Mouse (Mus musculus): Measurements from ENCODE around the gene Mrps6. TPM values are rescaled to one million over a fixed set of nuclear protein-coding genes. Genes with fewer than 3 reads are reported as not detected.
"Not testable (repeated sequence)": the region's sequence is repeated elsewhere in the genome, so short reads cannot be mapped to it uniquely, and the experiment has no call there.

Gene Mrps6
- total RNA-seq, 2 experiments from 2014 or later: 102 to 121 TPM

- DNase-seq (ENCODE audit: low spot score in 2 of 2): no peak
Measured at GRCm38 (mm10) chr16:92060213-92060612, 2.1 kb downstream of the Mrps6 start.

DNA sequence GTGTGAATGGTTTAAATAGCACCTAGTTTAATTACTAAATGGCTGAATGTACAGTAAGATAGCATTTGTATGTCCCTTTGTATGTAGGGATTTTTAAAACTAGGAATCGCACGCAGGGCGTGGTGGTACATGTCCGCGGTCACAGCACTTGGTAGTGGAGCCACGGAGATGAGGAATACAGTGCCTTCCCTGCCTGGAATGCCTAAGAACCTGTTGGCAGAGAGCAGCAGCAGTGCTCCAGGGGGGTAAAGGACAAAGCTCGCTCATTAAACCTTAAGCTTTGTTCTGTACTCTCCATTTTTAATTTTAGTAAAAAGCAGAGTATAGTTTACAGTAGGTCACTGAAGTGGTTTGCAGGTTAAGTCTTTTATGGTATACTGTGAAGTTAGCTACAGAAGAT is 3.5 kb downstream of the Mrps6 start:
- no peak for DNase-seq (ENCODE audit: low spot score in 2 of 2)

DNA sequence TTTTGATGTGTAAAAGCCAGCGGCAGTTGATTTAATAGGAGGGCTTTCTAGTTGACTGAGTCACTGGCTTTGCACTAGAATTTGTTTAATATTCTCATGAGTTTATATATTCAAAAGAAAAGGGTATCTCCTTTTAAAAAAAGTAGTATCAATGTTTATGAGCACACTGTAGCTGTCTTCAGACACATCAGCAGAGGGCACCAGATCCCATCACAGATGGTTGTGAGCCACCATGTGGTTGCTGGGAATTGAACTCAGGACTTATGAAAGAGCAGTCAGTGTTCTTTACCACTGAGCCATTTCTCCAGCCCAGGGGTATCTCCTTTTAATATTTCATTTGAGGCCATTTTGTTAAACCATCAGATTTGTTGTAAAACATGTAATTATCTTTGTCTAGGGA is 4.8 kb downstream of the Mrps6 start:
- no peak for DNase-seq (ENCODE audit: low spot score in 2 of 2)

GRCm38 (mm10) chr16:92064801-92065200 is 6.7 kb downstream of the Mrps6 start:
- DNase-seq (ENCODE audit: low spot score in 2 of 2): no peak

GRCm38 (mm10) chr16:92070338-92070737 is 12.3 kb downstream of the Mrps6 start:
- DNase-seq (ENCODE audit: low spot score in 2 of 2): no peak

DNA sequence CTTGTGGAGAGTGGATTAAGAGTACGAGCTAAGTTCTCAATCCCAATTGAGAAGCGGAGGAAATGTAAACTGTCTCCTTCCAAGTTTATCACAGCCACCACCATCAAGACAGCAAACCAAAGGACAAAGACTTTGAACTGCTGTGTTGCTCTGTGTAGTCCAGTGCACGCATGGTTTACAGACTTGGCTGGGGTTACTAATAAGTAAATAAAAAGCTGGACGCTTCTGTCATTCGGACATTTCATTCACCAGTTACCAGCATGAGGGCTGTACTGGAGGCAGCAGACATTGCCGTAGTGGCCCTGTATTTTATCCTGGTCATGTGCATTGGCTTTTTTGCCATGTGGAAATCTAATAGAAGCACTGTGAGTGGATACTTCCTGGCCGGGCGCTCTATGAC is 18.7 kb downstream of the Mrps6 start:
- no peak for DNase-seq (ENCODE audit: low spot score in 2 of 2)

DNA sequence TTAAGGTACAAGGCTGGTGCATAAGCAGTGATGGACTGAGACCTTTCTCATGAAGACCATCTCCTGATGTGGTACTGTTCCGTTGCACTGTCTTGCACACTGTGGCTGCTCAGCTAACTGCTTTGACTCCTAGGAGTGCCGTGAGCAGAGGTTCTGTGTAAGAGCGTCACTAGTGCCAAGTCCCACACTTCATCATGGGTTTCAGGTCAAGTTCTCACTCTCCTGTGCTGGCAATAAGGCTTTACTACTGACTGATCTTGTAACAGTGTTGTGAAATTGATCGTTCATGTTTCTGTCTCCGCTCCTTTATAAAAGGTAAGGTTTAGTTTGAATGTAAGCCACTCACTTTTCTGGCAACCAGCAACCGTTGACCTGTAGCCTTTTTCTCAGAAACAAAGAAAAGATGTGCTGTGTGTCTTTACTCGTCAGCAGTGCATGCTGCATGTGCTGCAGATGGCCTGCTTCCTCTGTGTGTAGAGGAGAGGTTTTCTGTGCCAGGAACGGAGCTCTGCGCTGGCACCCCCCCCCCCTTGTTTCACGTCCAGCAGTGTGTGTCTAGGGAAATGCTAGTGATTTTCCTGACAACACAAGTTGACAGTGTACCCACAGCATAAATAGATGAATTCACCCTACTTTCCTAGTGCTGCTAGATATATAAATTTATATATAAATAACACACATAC is 25.8 kb downstream of the Mrps6 start:
- DNase-seq (ENCODE audit: low spot score in 2 of 2): no peak

- DNase-seq (ENCODE audit: low spot score in 2 of 2): no peak
Measured at GRCm38 (mm10) chr16:92089225-92089624, 31.2 kb downstream of the Mrps6 start.

- DNase-seq (ENCODE audit: low spot score in 2 of 2): no peak
Measured at GRCm38 (mm10) chr16:92091876-92092275, 33.8 kb downstream of the Mrps6 start.

GRCm38 (mm10) chr16:92098351-92099051 is 40.4 kb downstream of the Mrps6 start:
- DNase-seq (ENCODE audit: low spot score in 2 of 2): no peak

DNA sequence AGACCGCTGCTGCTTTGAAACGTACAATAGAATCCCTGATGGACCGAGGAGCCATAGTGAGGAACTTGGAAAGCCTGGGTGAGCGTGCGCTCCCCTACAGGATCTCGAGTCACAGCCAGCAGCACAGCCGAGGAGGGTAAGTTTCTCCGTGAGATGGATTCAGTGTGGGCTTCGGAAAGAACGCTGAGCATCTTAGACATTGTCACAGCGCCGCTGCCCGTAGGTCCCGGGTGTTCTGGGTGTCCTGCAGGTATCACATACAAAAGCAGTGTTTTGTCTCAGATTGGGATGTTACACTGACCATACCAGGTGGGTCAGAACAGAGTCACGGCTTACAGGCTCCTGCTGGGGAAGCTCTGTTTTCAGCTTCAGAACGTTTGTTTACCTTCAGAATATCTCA is 41.5 kb downstream of the Mrps6 start:
- DNase-seq (ENCODE audit: low spot score in 2 of 2): no peak

DNA sequence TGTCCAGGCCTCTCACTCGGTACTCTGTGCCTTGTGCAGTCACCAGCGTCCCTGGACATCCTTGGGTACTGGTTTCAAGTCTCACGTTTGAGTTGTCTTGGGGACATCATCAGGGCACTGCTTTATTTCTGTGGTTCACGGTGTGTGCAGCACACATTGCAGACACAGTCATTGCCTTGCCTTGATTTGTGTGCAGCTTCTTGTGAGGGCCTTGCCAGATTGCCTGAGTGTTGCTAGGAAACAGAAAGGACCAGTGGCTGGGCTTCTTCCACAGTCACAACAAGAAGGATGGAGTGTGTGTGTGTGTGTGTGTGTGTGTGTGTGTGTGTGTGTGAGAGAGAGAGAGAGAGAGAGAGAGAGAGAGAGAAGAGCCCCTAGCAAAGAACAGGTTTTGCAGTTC is 42.0 kb downstream of the Mrps6 start:
- no peak for DNase-seq (ENCODE audit: low spot score in 2 of 2)

DNA sequence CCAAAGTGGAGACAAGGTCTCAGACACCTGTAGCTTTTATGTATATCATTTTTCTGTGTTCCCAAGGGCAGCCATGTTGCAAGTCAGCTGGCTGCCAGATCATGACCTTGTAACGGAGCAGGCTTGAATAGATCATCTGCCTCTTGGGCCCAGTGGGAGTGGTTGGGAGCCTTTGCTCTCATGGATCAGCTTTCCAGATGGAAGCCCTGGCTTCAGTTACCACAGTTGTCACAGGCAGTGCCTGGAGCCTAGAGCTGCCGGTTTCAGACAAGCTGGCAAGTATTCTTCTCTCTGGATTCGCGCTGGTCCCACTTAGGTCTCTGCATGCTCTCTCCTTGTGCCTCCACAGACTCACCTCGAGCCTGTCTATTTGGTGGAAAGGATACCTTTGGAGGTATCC is 44.0 kb downstream of the Mrps6 start:
- DNase-seq (ENCODE audit: low spot score in 2 of 2): peak in 1 of 2 experiments; percentile 24

DNA sequence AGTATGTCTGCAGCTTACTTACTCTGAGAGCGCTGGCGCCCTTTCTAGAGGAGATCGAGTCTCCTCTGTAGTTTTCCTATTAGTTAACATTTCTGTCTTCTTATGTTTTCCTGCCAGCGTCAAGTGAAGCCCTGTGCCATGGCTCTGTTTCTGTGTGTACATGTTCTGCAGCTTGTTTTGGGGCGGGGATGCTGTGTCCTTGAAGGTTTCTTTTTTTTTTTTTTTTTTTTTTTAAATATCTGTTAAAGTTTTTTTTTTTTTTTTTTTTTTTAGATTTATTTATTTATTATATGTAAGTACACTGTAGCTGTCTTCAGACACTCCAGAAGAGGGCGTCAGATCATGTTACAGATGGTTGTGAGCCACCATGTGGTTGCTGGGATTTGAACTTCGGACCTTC is 44.9 kb downstream of the Mrps6 start:
- DNase-seq (ENCODE audit: low spot score in 2 of 2): not testable (repeated sequence)

DNA sequence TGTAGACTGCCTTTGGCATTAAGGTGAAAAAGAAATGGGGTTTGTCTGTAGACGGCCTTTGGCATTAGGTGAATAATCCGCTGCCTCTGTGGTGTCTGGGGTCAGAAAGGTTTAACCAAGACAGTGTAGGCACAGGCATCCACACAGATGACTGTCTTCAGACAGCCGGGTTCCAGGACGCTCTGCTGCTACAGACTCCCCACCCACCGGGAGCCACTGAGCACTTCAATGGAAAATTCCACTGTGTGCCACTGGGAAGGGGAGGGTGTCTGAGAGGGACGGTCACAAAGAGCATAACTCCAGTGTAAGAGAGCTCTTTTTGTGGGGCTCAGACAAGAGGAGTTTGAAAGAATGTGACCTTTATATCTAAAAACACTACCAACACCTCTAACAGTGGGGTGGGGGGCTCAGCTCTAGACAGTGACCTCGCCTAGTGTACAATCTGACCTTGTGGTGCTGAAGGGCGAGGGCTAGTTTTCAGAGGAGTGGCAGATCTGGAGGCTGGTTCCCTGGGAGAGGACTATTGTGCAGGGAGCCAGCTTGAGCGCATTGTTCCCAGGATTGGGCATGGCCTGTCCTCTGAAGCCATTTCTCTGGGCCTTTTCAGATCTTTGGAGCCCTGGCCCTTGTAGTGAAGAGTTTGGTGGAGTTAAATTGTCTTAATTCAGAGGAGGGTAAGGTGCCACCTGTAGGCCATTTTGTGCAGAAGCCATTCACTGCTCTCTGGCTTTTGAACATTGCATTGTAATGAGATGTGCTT is 45.7 kb downstream of the Mrps6 start:
- DNase-seq (ENCODE audit: low spot score in 2 of 2): no peak

- DNase-seq (ENCODE audit: low spot score in 2 of 2): no peak
Measured at GRCm38 (mm10) chr16:92104332-92104590, 46.2 kb downstream of the Mrps6 start.

DNA sequence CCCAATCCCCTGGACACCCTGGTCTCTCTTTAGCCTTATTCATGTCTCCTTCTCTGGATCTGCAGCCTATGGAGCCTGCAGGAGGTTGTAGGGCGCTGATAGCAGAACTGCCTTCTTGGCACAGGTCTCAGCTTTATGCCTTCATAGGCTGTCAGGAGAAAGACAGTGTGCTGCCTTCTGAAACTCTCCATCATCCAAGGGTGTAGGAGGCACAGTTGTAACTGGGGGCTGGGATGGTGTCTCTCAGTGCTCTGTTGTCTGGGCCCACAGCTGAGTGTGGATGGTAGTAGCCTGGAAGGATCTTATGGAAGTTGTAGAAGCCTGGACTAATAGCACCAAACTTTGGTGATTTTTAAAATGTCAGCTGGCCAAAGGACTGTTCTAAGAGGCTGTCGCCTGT is 46.9 kb downstream of the Mrps6 start:
- no peak for DNase-seq (ENCODE audit: low spot score in 2 of 2)

- peak in 1 of 2 experiments; percentile 26 for DNase-seq (ENCODE audit: low spot score in 2 of 2)
Measured at GRCm38 (mm10) chr16:92105631-92106030, 47.6 kb downstream of the Mrps6 start.

DNA sequence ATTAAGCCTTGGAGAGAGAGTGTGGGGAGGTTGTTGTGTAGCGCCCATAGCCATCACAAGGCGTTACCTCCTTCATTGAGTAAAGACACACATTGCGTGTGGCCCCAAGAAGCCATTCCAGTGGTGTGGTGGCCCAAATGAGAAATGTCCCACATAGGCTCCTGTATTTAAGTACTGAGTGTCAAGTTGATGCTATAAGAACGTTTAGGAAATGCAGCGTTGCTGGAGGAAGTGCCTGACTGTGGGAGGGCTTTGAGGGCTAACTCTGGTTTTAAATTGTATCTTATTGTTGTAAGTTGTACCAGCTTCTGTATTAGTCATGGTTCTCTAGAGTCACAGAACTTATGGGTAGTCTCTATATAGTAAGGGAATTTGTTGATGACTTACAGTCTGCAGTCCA is 49.3 kb downstream of the Mrps6 start:
- DNase-seq (ENCODE audit: low spot score in 2 of 2): no peak

DNA sequence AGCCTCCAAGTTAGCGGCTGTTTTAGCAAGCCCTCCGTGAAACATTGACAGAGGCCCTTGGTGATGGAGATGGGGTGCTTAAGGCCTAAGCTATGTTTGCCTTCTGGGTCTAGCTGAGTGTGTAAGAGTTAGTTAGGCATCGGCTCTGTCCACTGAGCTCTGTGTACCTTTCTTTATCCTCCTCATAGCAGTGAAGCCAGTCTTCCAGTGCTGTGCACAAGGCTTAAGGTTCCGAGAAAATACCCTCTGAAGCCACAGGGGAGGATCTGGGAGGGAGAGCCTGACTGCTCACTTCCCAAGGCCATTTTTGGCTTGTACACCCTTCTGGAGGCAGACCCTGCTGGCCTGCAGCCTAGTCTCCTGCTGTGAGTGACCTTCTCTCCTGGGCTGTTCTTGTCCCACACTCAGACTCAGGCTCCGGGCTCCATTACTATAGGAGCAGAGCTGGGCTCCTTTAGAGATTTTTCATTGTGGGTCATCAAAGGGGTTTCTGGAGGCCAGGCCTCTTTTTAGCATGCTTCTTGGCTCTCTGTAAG is 56.7 kb downstream of the Mrps6 start:
- no peak for DNase-seq (ENCODE audit: low spot score in 2 of 2)

- DNase-seq (ENCODE audit: low spot score in 2 of 2): peak in 1 of 2 experiments; percentile 44
Measured at GRCm38 (mm10) chr16:92115611-92116421, 57.7 kb downstream of the Mrps6 start.

Measured in adrenal gland, adult 18-20 months (tissue).